Mouse (Mus musculus) cerebellum, adult 18-20 months (tissue): ENCODE measurements around the gene Aox2.

Experiments
- DNase-seq, 2 experiments: peaks; one replicate each; pipeline ENCODE4 v3.0.0; 2021

Gene Aox2

GRCm38 (mm10) chr1:58289863-58290469 is 11.8 kb downstream of the Aox2 start:
- no peak for DNase-seq

GRCm38 (mm10) chr1:58291394-58292300 is 13.5 kb downstream of the Aox2 start:
- no peak for DNase-seq

GRCm38 (mm10) chr1:58294730-58295129 is 16.6 kb downstream of the Aox2 start:
- no peak for DNase-seq

GRCm38 (mm10) chr1:58296278-58296677 is 18.2 kb downstream of the Aox2 start:
- peak; percentile 53 to 60 for DNase-seq

GRCm38 (mm10) chr1:58296821-58297220 is 18.7 kb downstream of the Aox2 start:
- DNase-seq = no peak

- DNase-seq = no peak
Measured at GRCm38 (mm10) chr1:58298347-58298746, 20.2 kb downstream of the Aox2 start.

- no peak for DNase-seq
Measured at GRCm38 (mm10) chr1:58301073-58301472, 22.9 kb downstream of the Aox2 start.

- no peak for DNase-seq
Measured at GRCm38 (mm10) chr1:58302015-58302414, 23.9 kb downstream of the Aox2 start.

GRCm38 (mm10) chr1:58303009-58303408 is 24.9 kb downstream of the Aox2 start:
- DNase-seq = no peak

- DNase-seq = no peak
Measured at GRCm38 (mm10) chr1:58303726-58304125, 25.6 kb downstream of the Aox2 start.

GRCm38 (mm10) chr1:58304296-58304695 is 26.2 kb downstream of the Aox2 start:
- DNase-seq = no peak

- no peak for DNase-seq
Measured at GRCm38 (mm10) chr1:58307181-58307580, 29.1 kb downstream of the Aox2 start.

GRCm38 (mm10) chr1:58308594-58308993 is 30.5 kb downstream of the Aox2 start:
- no peak for DNase-seq

GRCm38 (mm10) chr1:58309853-58310252 is 31.7 kb downstream of the Aox2 start:
- DNase-seq = no peak

GRCm38 (mm10) chr1:58311221-58311864 is 33.2 kb downstream of the Aox2 start:
- DNase-seq = no peak

- no peak for DNase-seq
Measured at GRCm38 (mm10) chr1:58313173-58313572, 35.0 kb downstream of the Aox2 start.

- DNase-seq = no peak
Measured at GRCm38 (mm10) chr1:58315532-58315931, 37.4 kb downstream of the Aox2 start.

- DNase-seq = no peak
Measured at GRCm38 (mm10) chr1:58333222-58333621, 55.1 kb downstream of the Aox2 start.

- DNase-seq = no peak
Measured at GRCm38 (mm10) chr1:58339901-58340300, 61.8 kb downstream of the Aox2 start.

GRCm38 (mm10) chr1:58341576-58341975 is 63.5 kb downstream of the Aox2 start:
- peak in 1 of 2 experiments; percentile 5 for DNase-seq

GRCm38 (mm10) chr1:58343861-58344260 is 65.7 kb downstream of the Aox2 start:
- DNase-seq = no peak

- no peak for DNase-seq
Measured at GRCm38 (mm10) chr1:58344570-58344969, 66.4 kb downstream of the Aox2 start.

GRCm38 (mm10) chr1:58346159-58346558 is 68.0 kb downstream of the Aox2 start:
- no peak for DNase-seq

- no peak for DNase-seq
Measured at GRCm38 (mm10) chr1:58348712-58349111, 70.6 kb downstream of the Aox2 start.
